Mouse (Mus musculus): ENCODE measurements around the gene Tradd. TPM values are rescaled to one million over a fixed set of nuclear protein-coding genes. Genes with fewer than 3 reads are reported as not detected.

Tradd gene
- polyA plus RNA-seq, 1 experiment from 2014 or later: 21.2 TPM

- Histone ChIP-seq H3K9ac (no peak overlapping the region), H3K27ac (no peak overlapping the region), H3K27me3 (replicated peaks) (peaks cover 78% of the 10 kb centered on the region), H3K36me3 (peaks cover 33% of the 10 kb centered on the region), H3K9me3 (no peaks in the 10 kb centered on the region), H3K4me1 (peaks cover 18% of the 10 kb centered on the region), H3K4me3 (peak overlapping the region; percentile 5; the same call in 1 of the 2 replicates), H3K4me2 (replicated peaks) (peak overlapping the region; percentile 36)
- WGBS: 2% methylated on average over 28 of the region's 28 CpGs
- 0 out of 2 replicates have a peak, but pooled peaks have one; percentile 15 for ATAC-seq (ENCODE audit: low FRiP score, low read depth)
Observed at GRCm38 (mm10) chr8:105278911-105279334, 14.5 kb upstream of the Tradd start.

DNA sequence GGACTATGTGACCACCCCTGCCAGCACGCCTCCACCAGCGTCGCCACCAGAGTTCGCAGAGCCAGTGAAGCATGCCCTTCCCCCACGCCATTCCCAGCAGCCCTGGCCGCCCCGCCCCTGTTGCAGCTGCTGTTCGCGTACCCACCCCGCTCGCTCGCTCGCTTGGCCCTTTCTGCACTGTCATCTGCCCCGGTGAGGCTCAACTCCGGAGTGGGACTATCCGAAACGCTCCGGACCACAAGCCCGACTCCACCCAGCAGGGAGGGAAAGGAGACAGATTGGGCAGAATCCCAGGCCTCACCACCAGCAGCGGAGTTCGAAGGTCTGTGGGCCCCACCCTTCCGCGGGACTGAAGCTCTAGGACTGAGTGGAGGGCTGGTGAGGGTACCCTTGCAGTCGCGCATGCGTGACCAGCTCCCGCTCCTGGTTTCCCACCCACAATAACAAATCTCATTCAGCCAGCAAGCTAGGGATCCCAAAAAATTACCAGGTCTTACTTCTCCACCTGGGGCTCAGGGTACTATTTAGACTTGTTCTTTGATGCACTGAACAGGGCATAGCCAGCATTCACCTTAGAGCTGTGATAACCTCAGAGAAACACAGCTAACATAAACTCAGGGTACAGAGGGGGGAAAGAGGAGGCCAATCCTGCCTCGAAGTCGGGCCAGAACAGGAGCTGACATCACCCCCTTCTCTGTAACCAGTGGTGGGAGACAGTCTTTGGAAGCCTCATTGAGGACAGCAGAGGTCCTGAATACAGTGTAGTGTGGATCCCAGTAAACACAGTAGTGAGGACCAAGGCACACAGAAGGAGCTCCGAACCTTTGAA, 12.1 kb upstream of the Tradd start:
- Histone ChIP-seq H3K9ac (peak overlapping the region; percentile 44), H3K4me2 (replicated peaks) (peak overlapping the region; percentile 79), H3K4me1 (peaks cover 18% of the 10 kb centered on the region), H3K27me3 (replicated peaks) (peaks cover 95% of the 10 kb centered on the region), H3K36me3 (peaks cover 12% of the 10 kb centered on the region), H3K9me3 (no peaks in the 10 kb centered on the region), H3K4me3 (peak overlapping the region; percentile 36), H3K27ac (no peak overlapping the region)
- peak; percentile 76 for ATAC-seq (ENCODE audit: low FRiP score, low read depth)
- WGBS: 3% methylated on average over 30 of the region's 30 CpGs

DNA sequence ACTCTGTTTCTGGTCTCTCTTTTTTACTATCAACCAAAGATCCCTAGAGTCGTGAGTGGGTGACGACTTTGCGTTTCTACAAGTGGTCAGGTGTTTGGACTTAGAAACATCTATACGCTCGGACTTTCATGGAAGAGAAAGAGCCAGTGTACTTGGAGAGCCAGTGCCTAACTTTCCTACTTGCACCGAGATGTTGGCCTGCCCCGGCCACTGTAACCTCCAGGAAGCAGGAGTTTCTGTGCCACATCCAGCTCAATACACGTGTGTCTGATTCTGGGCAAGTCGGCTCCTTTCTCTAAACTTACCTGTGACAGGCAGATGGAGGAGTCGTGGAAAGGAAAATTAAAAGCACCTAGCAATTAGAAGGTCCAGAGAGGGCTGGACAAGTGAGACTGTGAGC, 11.4 kb upstream of the Tradd start, which contains the start of gene Nol3:
Gene Nol3 (plus strand): TSS at position 301 of the 400 bp plus-strand sequence.
- no peak within 1 kb of the TSS for H3K27ac ChIP-seq
- H3K4me2 ChIP-seq (replicated peaks): peak within 1 kb of the TSS; percentile 79
- no peaks in the 10 kb centered on the region for H3K9me3 ChIP-seq
- WGBS: 5% methylated on average over 10 of the region's 10 CpGs
- peaks cover 98% of the 10 kb centered on the region for H3K27me3 ChIP-seq (replicated peaks)
- H3K36me3 ChIP-seq: peaks cover 9% of the 10 kb centered on the region; the same call in 1 of the 2 replicates
- peak within 1 kb of the TSS; percentile 44 for H3K9ac ChIP-seq
- ATAC-seq (ENCODE audit: low FRiP score, low read depth): peak; percentile 1; the same call in 1 of the 2 replicates
- H3K4me3 ChIP-seq: peak within 1 kb of the TSS; percentile 36
- H3K4me1 ChIP-seq: peaks cover 20% of the 10 kb centered on the region

DNA sequence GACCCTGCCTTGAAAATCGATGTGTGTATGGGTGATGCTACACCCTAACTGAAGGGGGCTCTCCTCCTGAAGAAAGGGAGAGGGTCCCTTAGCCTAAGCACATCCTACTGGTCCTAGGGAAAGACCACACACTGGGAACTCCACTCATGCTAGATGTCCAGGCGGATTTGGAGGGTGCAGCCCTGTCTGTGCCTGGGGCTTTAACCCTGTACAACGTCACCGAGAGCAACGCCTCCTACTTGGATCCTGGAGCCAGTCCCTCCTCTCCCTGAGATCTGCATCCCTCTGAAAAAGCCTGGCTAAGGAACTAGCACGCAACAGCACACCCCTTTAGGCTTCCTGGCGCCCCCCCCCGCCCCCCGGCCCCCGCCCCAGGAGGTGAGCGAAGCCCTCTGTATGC, 11.0 kb upstream of the Tradd start:
- Histone ChIP-seq H3K4me2 (replicated peaks) (peak overlapping the region; percentile 79), H3K9me3 (no peaks in the 10 kb centered on the region), H3K27me3 (replicated peaks) (peaks cover 99% of the 10 kb centered on the region), H3K27ac (no peak overlapping the region), H3K4me3 (no peak overlapping the region), H3K4me1 (peaks cover 24% of the 10 kb centered on the region), H3K36me3 (peaks cover 5% of the 10 kb centered on the region; the same call in 1 of the 2 replicates), H3K9ac (no peak overlapping the region)
- no peak for ATAC-seq (ENCODE audit: low FRiP score, low read depth)
- WGBS: 7% methylated on average over 11 of the region's 11 CpGs

DNA sequence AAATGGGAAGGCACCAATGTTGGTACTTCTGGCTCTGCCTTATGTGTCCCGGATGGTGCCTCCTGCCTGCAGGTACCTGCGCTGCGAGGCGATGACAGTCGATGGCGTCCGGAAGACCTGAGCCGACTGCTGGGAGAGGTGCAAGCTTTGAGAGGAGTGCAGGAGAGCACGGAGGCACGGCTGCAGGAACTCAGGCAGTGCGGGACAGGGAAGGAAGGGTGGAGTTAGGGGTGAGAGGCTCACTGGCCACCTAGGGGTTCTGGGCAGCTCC, 6.4 kb upstream of the Tradd start:
- Histone ChIP-seq H3K27me3 (replicated peaks) (peaks cover 98% of the 10 kb centered on the region), H3K4me3 (no peak overlapping the region), H3K36me3 (no peaks in the 10 kb centered on the region), H3K9me3 (0 out of 2 replicates have a peak, but pooled peaks cover 6% of the 10 kb centered on the region), H3K4me1 (peaks cover 37% of the 10 kb centered on the region), H3K27ac (no peak overlapping the region), H3K4me2 (replicated peaks) (peak overlapping the region; percentile 71; the same call in 1 of the 2 replicates), H3K9ac (no peak overlapping the region)
- 1% methylated on average over 11 of the region's 11 CpGs for WGBS
- ATAC-seq (ENCODE audit: low FRiP score, low read depth): no peak

GRCm38 (mm10) chr8:105270101-105270915, 5.9 kb upstream of the Tradd start:
- Histone ChIP-seq H3K27ac (no peak overlapping the region), H3K9ac (peak overlapping the region; percentile 44; the same call in 1 of the 2 replicates), H3K4me1 (peaks cover 32% of the 10 kb centered on the region), H3K4me3 (peak overlapping the region; percentile 36; the same call in 1 of the 2 replicates), H3K27me3 (replicated peaks) (peaks cover 98% of the 10 kb centered on the region), H3K4me2 (replicated peaks) (peak overlapping the region; percentile 71), H3K9me3 (0 out of 2 replicates have a peak, but pooled peaks cover 6% of the 10 kb centered on the region), H3K36me3 (no peaks in the 10 kb centered on the region)
- 2% methylated on average over 39 of the region's 39 CpGs for WGBS
- ATAC-seq (ENCODE audit: low FRiP score, low read depth): no peak

- Histone ChIP-seq H3K27me3 (replicated peaks) (peaks cover 98% of the 10 kb centered on the region), H3K4me2 (replicated peaks) (peak within 1 kb of the TSS; percentile 71), H3K9ac (peak within 1 kb of the TSS; percentile 51), H3K4me1 (peaks cover 32% of the 10 kb centered on the region), H3K27ac (no peak within 1 kb of the TSS), H3K9me3 (0 out of 2 replicates have a peak, but pooled peaks cover 6% of the 10 kb centered on the region), H3K4me3 (peak within 1 kb of the TSS; percentile 39), H3K36me3 (no peaks in the 10 kb centered on the region)
- WGBS: under 1% methylated on average over 42 of the region's 42 CpGs
- peak; percentile 1; the same call in 1 of the 2 replicates for ATAC-seq (ENCODE audit: low FRiP score, low read depth)
Observed at GRCm38 (mm10) chr8:105269461-105269947, 5.1 kb upstream of the Tradd start, which contains the start of gene Hsf4. TSS of gene Hsf4 (plus strand) at chr8:105269801.

- Histone ChIP-seq H3K27me3 (replicated peaks) (peaks cover 98% of the 10 kb centered on the region), H3K4me2 (replicated peaks) (peak overlapping the region; percentile 71), H3K9me3 (0 out of 2 replicates have a peak, but pooled peaks cover 6% of the 10 kb centered on the region), H3K4me1 (peaks cover 34% of the 10 kb centered on the region), H3K4me3 (peak overlapping the region; percentile 39), H3K9ac (peak overlapping the region; percentile 51; the same call in 1 of the 2 replicates), H3K36me3 (no peaks in the 10 kb centered on the region), H3K27ac (no peak overlapping the region)
- peak; percentile 48 for ATAC-seq (ENCODE audit: low FRiP score, low read depth)
- 2% methylated on average over 10 of the region's 10 CpGs for WGBS
Observed at GRCm38 (mm10) chr8:105269075-105269458, 4.7 kb upstream of the Tradd start.

GRCm38 (mm10) chr8:105268342-105269074, 4.1 kb upstream of the Tradd start:
- peak; percentile 77 for ATAC-seq (ENCODE audit: low FRiP score, low read depth)
- Histone ChIP-seq H3K4me1 (peaks cover 39% of the 10 kb centered on the region), H3K9ac (peak overlapping the region; percentile 51; the same call in 1 of the 2 replicates), H3K9me3 (0 out of 2 replicates have a peak, but pooled peaks cover 6% of the 10 kb centered on the region), H3K4me2 (replicated peaks) (peak overlapping the region; percentile 71), H3K27me3 (replicated peaks) (peaks cover 98% of the 10 kb centered on the region), H3K27ac (no peak overlapping the region), H3K36me3 (no peaks in the 10 kb centered on the region), H3K4me3 (peak overlapping the region; percentile 39)
- under 1% methylated on average over 65 of the region's 65 CpGs for WGBS

DNA sequence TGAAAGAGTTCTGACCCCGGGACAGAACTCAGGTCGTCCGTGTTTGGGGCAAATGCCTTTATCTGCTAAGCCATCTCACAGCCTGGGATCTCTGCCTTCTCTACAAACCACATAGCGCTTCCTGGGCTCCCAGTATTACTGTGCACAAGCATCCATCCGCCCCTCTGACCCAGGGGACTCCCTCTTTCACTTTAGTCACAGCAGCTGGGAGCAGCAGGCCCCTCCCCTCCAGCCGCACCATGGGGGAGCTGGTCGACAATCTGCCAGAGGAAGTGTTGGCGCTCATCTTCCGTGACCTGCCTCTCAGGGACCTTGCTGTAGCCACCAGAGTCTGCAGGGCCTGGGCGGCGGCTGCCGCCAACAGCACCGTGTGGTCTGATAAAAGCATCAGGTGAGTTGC, 2.4 kb upstream of the Tradd start:
- no peak overlapping the region for H3K27ac ChIP-seq
- peaks cover 92% of the 10 kb centered on the region for H3K27me3 ChIP-seq (replicated peaks)
- H3K36me3 ChIP-seq: no peaks in the 10 kb centered on the region
- H3K4me1 ChIP-seq: peaks cover 39% of the 10 kb centered on the region
- no peak overlapping the region for H3K9ac ChIP-seq
- no peak for ATAC-seq (ENCODE audit: low FRiP score, low read depth)
- H3K4me2 ChIP-seq (replicated peaks): no peak overlapping the region
- 9% methylated on average over 13 of the region's 13 CpGs for WGBS
- H3K9me3 ChIP-seq: 0 out of 2 replicates have a peak, but pooled peaks cover 6% of the 10 kb centered on the region
- H3K4me3 ChIP-seq: no peak overlapping the region

DNA sequence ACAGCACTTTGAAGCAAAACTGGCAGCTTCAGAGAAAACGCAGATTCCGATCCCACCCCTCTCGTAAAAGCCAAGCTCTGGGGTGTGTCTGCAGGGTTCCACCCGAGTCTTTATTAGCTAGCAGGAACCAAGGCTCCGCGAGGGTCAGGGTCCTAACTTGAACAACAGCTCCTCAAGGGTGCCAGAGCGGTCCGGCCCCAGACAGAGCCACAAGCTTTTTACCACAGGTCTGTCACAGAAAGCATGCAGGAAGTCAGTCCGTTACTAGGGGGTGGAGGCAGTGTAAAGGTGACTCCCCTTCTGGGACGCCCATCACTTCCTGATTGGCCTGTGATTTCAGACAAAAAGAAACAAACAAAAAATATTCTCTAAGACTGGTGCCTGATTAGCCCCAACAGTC, 719 bp upstream of the Tradd start:
- no peak overlapping the region for H3K9ac ChIP-seq
- ATAC-seq (ENCODE audit: low FRiP score, low read depth): no peak

More for the DNA sequence above, 719 bp upstream of the Tradd start:
- Histone ChIP-seq H3K4me2 (replicated peaks) (peak overlapping the region; percentile 94), H3K36me3 (no peaks in the 10 kb centered on the region), H3K27ac (no peak overlapping the region), H3K4me1 (peaks cover 30% of the 10 kb centered on the region), H3K27me3 (replicated peaks) (peaks cover 90% of the 10 kb centered on the region), H3K9me3 (peaks cover 6% of the 10 kb centered on the region; the same call in 1 of the 2 replicates), H3K4me3 (no peak overlapping the region)
- WGBS: 3% methylated on average over 10 of the region's 10 CpGs
